Mouse (Mus musculus) CH12.LX (cell line): ENCODE data around the gene Yars. TPM values are rescaled to one million over a fixed set of nuclear protein-coding genes. Genes with fewer than 3 reads are reported as not detected.

Experiments used
- DNase-seq: peaks from one replicate; pipeline ENCODE4 v3.0.0-alpha.2; 2013; ENCODE audit errors: extremely low read depth
- H3K27ac ChIP-seq: 2 replicates; pipeline ENCODE4 v1.5.1; 2012; ENCODE audit warnings: low read depth, mild to moderate bottlenecking, control low read depth, moderate library complexity; ENCODE audit not compliant: insufficient read depth
- H3K27me3 ChIP-seq: replicated peaks from 2 replicates; pipeline ENCODE3; 2012; ENCODE audit warnings: inconsistent platforms
- H3K36me3 ChIP-seq, 2 experiments: replicated peaks in 1 of 2; 2 replicates each; pipeline versions ENCODE3 to v1.6.1; 2012; ENCODE audit warnings: inconsistent platforms in 1 of 2, low read length in 1 of 2, mild to moderate bottlenecking in 1 of 2, mixed read lengths in 1 of 2, moderate library complexity in 1 of 2; ENCODE audit not compliant: control insufficient read depth in 1 of 2, insufficient read depth in 1 of 2
- H3K4me1 ChIP-seq, 2 experiments: 2 replicates each; pipeline ENCODE4 v1.6.1; 2012; ENCODE audit warnings: inconsistent platforms in 1 of 2, moderate library complexity in 1 of 2; ENCODE audit not compliant: insufficient read depth in 2 of 2, control insufficient read depth in 1 of 2
- H3K4me2 ChIP-seq: 2 replicates; pipeline ENCODE4 v1.6.1; 2012; ENCODE audit warnings: low read depth, mild to moderate bottlenecking, control low read depth; ENCODE audit not compliant: poor library complexity, insufficient read depth, severe bottlenecking
- H3K4me3 ChIP-seq, 3 experiments: fragments of 150-350 bp in 1 of 3; sonication (generic) in 1 of 3; replicated peaks in 1 of 3; 2 replicates each; pipeline versions ENCODE3 to v1.5.1; 2011 to 2012; ENCODE audit warnings: low read depth in 2 of 3, low read length in 2 of 3, mild to moderate bottlenecking in 2 of 3, moderate library complexity in 2 of 3, control low read depth in 1 of 3, improper control_type of control experiment in 1 of 3, inconsistent platforms in 1 of 3, mixed read lengths in 1 of 3; ENCODE audit not compliant: poor library complexity in 1 of 3
- H3K79me2 ChIP-seq: replicated peaks from 2 replicates; pipeline ENCODE4 v1.6.1; 2012; ENCODE audit warnings: mild to moderate bottlenecking, moderate library complexity; ENCODE audit not compliant: control insufficient read depth, poor library complexity, insufficient read depth, severe bottlenecking; ENCODE audit errors: extremely low read depth
- H3K9ac ChIP-seq: 2 replicates; pipeline ENCODE4 v1.6.1; 2012; ENCODE audit warnings: low read depth, mild to moderate bottlenecking, control low read depth, moderate library complexity; ENCODE audit not compliant: insufficient read depth
- H3K9me3 ChIP-seq: replicated peaks from 2 replicates; pipeline ENCODE3; 2012; ENCODE audit warnings: low read length, inconsistent platforms, mixed read lengths
- CHD2 ChIP-seq: IDR thresholded peaks from 2 replicates; pipeline ENCODE4 v1.6.1; 2011; ENCODE audit warnings: low read length, improper control_type of control experiment
- CTCF ChIP-seq, 2 experiments: IDR thresholded peaks in 1 of 2; conservative IDR thresholded peaks in 1 of 2; 2 replicates each; pipeline ENCODE4 v1.5.1; 2011 to 2012; ENCODE audit warnings: low read depth in 2 of 2, low read length in 2 of 2, improper control_type of control experiment in 1 of 2, inconsistent platforms in 1 of 2, mild to moderate bottlenecking in 1 of 2, moderate library complexity in 1 of 2
- GABPA ChIP-seq: IDR thresholded peaks from 2 replicates; pipeline ENCODE4 v1.6.1; 2012; ENCODE audit warnings: low read depth, low read length, improper control_type of control experiment, inconsistent platforms; ENCODE audit not compliant: insufficient replicate concordance
- IRF4 ChIP-seq: IDR thresholded peaks from 2 replicates; pipeline ENCODE4 v1.6.1; 2014; ENCODE audit warnings: low read depth, mild to moderate bottlenecking, inconsistent platforms, low read length, improper control_type of control experiment
- JUN ChIP-seq: IDR thresholded peaks from 2 replicates; pipeline ENCODE4 v1.6.1; 2011; ENCODE audit warnings: low read depth, mild to moderate bottlenecking, low read length, improper control_type of control experiment, moderate library complexity; ENCODE audit not compliant: insufficient read depth
- MAFK ChIP-seq: IDR thresholded peaks from 2 replicates; pipeline ENCODE4 v1.6.1; 2011; ENCODE audit warnings: low read length, improper control_type of control experiment; ENCODE audit not compliant: insufficient replicate concordance
- MAX ChIP-seq: IDR thresholded peaks from 2 replicates; pipeline ENCODE4 v1.6.1; 2011; ENCODE audit warnings: low read length, improper control_type of control experiment
- MAZ ChIP-seq: IDR thresholded peaks from 2 replicates; pipeline ENCODE4 v1.6.1; 2012; ENCODE audit warnings: low read depth, mild to moderate bottlenecking, inconsistent platforms, low read length, improper control_type of control experiment, moderate library complexity
- MEF2A ChIP-seq: IDR thresholded peaks from 2 replicates; pipeline ENCODE4 v1.6.1; 2014; ENCODE audit warnings: low read depth, mild to moderate bottlenecking, inconsistent platforms, low read length, improper control_type of control experiment, borderline replicate concordance
- MXI1 ChIP-seq: IDR thresholded peaks from 2 replicates; pipeline ENCODE4 v1.6.1; 2011; ENCODE audit warnings: mild to moderate bottlenecking, low read depth, low read length, improper control_type of control experiment
- PAX5 ChIP-seq: IDR thresholded peaks from 2 replicates; pipeline ENCODE4 v1.6.1; 2012; ENCODE audit warnings: low read length, inconsistent platforms, mixed read lengths
- POLR2AphosphoS2 ChIP-seq: IDR thresholded peaks from 2 replicates; pipeline ENCODE4 v1.6.1; 2011; ENCODE audit warnings: low read depth, low read length, improper control_type of control experiment
- RAD21 ChIP-seq: IDR thresholded peaks from 2 replicates; pipeline ENCODE4 v1.6.1; 2011; ENCODE audit warnings: low read depth, mild to moderate bottlenecking, low read length, improper control_type of control experiment, moderate library complexity
- RCOR1 ChIP-seq: conservative IDR thresholded peaks from 2 replicates; pipeline ENCODE4 v1.6.1; 2012; ENCODE audit warnings: low read depth, mild to moderate bottlenecking, inconsistent platforms, low read length, improper control_type of control experiment
- SIN3A ChIP-seq: IDR thresholded peaks from 2 replicates; pipeline ENCODE4 v1.6.1; 2012; ENCODE audit warnings: low read length, improper control_type of control experiment, inconsistent platforms
- SMC3 ChIP-seq: IDR thresholded peaks from 2 replicates; pipeline ENCODE4 v1.6.1; 2011; ENCODE audit warnings: low read depth, low read length, improper control_type of control experiment
- TBP ChIP-seq: conservative IDR thresholded peaks from 2 replicates; pipeline ENCODE4 v1.6.1; 2011; ENCODE audit warnings: low read depth, low read length, improper control_type of control experiment
- UBTF ChIP-seq: IDR thresholded peaks from 2 replicates; pipeline ENCODE4 v1.6.1; 2012; ENCODE audit warnings: low read depth, mild to moderate bottlenecking, inconsistent platforms, low read length, improper control_type of control experiment, moderate library complexity
- USF2 ChIP-seq: conservative IDR thresholded peaks from 2 replicates; pipeline ENCODE4 v1.6.1; 2011; ENCODE audit warnings: low read depth, low read length, improper control_type of control experiment
- ZMIZ1 ChIP-seq: IDR thresholded peaks from 2 replicates; pipeline ENCODE4 v1.6.1; 2012; ENCODE audit warnings: low read depth, mild to moderate bottlenecking, inconsistent platforms, low read length, improper control_type of control experiment
- ZNF384 ChIP-seq: IDR thresholded peaks from 2 replicates; pipeline ENCODE4 v1.6.1; 2012; ENCODE audit warnings: low read depth, low read length, improper control_type of control experiment, inconsistent platforms
- dilution Hi-C: fragments of 300-500 bp; cut with MboI; formaldehyde crosslinking; loops from 2 replicates; pipeline ENCODE4 v1.14.3; 2020; ENCODE audit warnings: low sequenced_read_pairs; ENCODE audit not compliant: extremely low pct_unique_long_range_greater_than_20kb, extremely low pct_ligation_motif_present
- in situ Hi-C: fragments of 300-500 bp; cut with MboI; formaldehyde crosslinking; loops from 3 replicates; pipeline ENCODE4 v1.14.3; 2019; ENCODE audit warnings: low sequenced_read_pairs, low pct_ligation_motif_present, low pct_unique_long_range_greater_than_20kb, mixed read lengths
- polyA plus RNA-seq: library from polyadenylated mRNA; unstranded; fragments of >175 nt; gene quantifications from 2 replicates; pipeline ENCODE4 v1.2.1, GENCODE M21; 2012; ENCODE audit warnings: low read depth; ENCODE audit not compliant: insufficient read length
- total RNA-seq, 2 experiments: library from RNA; depleted of rRNA; stranded (reverse); fragments of 300-350 nt in 1 of 2; fragments of >200 nt in 1 of 2; gene quantifications; 2 replicates each; pipeline ENCODE4 v1.2.3; 2012 to 2014

Yars gene
- total and polyA plus RNA-seq, 3 experiments = 96.3 to 207 (median 180) TPM

DNA sequence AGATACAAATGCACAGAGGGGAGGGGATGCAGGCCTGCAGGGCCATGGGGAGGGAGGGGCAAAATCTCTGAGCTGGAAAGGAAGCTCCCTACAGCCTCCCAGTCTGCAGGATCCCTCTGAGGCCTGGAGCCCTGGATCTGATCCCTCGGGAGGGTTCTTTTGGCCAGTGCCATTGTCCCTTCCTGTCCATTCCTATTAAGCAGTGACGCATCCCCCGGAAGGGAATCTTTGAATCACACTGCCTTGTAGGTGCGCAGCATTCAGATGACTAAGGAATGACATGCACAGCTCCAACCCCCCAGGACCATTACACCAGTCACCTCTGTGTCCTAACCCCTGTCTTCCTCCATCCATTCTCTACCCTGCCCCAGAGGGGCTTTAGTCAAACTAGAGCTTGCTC lies 69.5 kb downstream of the Yars start:
- H3K4me1 ChIP-seq = peaks cover 19 to 46% of the 10 kb centered on the region in 2 experiments
- H3K9ac ChIP-seq = no peak overlapping the region
- TF ChIP-seq MEF2A = no peak
- no peak for TF ChIP-seq USF2
- TF ChIP-seq CHD2 = no peak
- TF ChIP-seq TBP = no peak
- no peak for TF ChIP-seq MAZ

DNA sequence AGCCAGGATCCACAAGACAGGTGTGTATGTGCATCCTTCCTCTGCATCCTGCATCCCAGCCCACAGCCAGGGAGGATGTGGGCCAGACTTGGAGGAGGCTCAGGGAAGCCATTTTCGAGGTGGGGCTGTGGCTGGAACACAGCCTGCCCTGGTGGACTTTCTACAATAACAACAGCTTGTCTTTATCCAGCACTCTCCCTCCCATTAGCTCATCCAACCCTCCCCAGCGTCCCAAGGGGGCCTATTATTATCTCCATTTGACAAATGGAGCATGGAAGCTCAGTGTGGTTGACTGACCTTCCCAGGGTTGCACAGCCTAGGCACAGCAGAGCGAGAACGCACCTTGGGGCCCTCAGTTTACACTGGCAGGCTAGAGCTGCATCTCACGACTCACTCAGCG lies 71.1 kb downstream of the Yars start:
- Histone ChIP-seq H3K79me2 (no peaks in the 10 kb centered on the region), H3K4me2 (no peak overlapping the region), H3K9me3 (no peaks in the 10 kb centered on the region), H3K36me3 (no peaks in the 10 kb centered on the region), H3K27ac (no peak overlapping the region), H3K4me3 (no peak overlapping the region), H3K9ac (no peak overlapping the region), H3K4me1 (peaks cover 21 to 54% of the 10 kb centered on the region in 2 experiments), H3K27me3 (no peaks in the 10 kb centered on the region)
- TF ChIP-seq PAX5 (no peak), ZMIZ1 (no peak), MXI1 (no peak), SIN3A (no peak), MAFK (no peak), POLR2AphosphoS2 (no peak), RCOR1 (no peak), MAX (no peak), SMC3 (no peak), CTCF (conservative IDR thresholded peaks at IDR 0.05 in 1 of 2, IDR thresholded peaks at IDR 0.05 in 1 of 2; ENCODE audit: low read depth in 2 of 2, low read length in 2 of 2) (no peak), JUN (no peak), MAZ (no peak), UBTF (no peak), CHD2 (no peak), GABPA (no peak), IRF4 (no peak), RAD21 (no peak), ZNF384 (no peak)
- dilution Hi-C loops (no loop called here), in situ Hi-C loops (no loop called here)
- no peak for DNase-seq

More for the DNA sequence above, 69.5 kb downstream of the Yars start:
- H3K27me3 ChIP-seq = no peaks in the 10 kb centered on the region
- H3K36me3 ChIP-seq = no peaks in the 10 kb centered on the region
- no peak overlapping the region for H3K4me2 ChIP-seq
- dilution Hi-C loops (no loop called here), in situ Hi-C loops (loop anchor here (5.0 kb wide), 1 partner anchor 37 kb away; no protein-coding TSS in a partner anchor)
- no peaks in the 10 kb centered on the region for H3K9me3 ChIP-seq
- H3K79me2 ChIP-seq = no peaks in the 10 kb centered on the region
- no peak overlapping the region for H3K27ac ChIP-seq
- no peak for DNase-seq
- no peak overlapping the region for H3K4me3 ChIP-seq
